Mouse (Mus musculus) MEL (cell line): ENCODE data around the gene Gapt. TPM values are rescaled to one million over a fixed set of nuclear protein-coding genes. Genes with fewer than 3 reads are reported as not detected.

Experiments
- DNase-seq: peaks from one replicate; pipeline ENCODE4 v3.0.0; 2011; ENCODE audit warnings: low read depth, low spot score
- H3K27ac ChIP-seq: 2 replicates; pipeline ENCODE4 v1.5.1; 2012; ENCODE audit warnings: low read depth, mild to moderate bottlenecking, control low read depth, low read length, moderate library complexity; ENCODE audit not compliant: control insufficient read depth
- H3K27me3 ChIP-seq, 2 experiments: fragments of 150-350 bp in 1 of 2; sonication (generic) in 1 of 2; 2 replicates each; pipeline ENCODE4 v1.6.1; 2012; ENCODE audit warnings: low read length in 2 of 2, mild to moderate bottlenecking in 2 of 2, improper control_type of control experiment in 1 of 2, moderate library complexity in 1 of 2; ENCODE audit not compliant: insufficient read depth in 2 of 2, control insufficient read depth in 1 of 2
- H3K36me3 ChIP-seq, 2 experiments: 2 replicates each; pipeline ENCODE4 v1.6.1; 2012 to 2014; ENCODE audit warnings: low read length in 2 of 2, improper control_type of control experiment in 1 of 2, inconsistent platforms in 1 of 2, mild to moderate bottlenecking in 1 of 2; ENCODE audit not compliant: insufficient read depth in 2 of 2, control insufficient read depth in 1 of 2
- H3K4me1 ChIP-seq, 2 experiments: fragments of 150-350 bp in 1 of 2; sonication (generic) in 1 of 2; 2 replicates each; pipeline ENCODE4 v1.6.1; 2012; ENCODE audit warnings: low read length in 2 of 2, improper control_type of control experiment in 1 of 2, mild to moderate bottlenecking in 1 of 2; ENCODE audit not compliant: insufficient read depth in 2 of 2, control insufficient read depth in 1 of 2
- H3K4me3 ChIP-seq, 2 experiments: fragments of 150-350 bp in 1 of 2; sonication (generic) in 1 of 2; 2 replicates each; pipeline ENCODE4 v1.5.1; 2012; ENCODE audit warnings: low read depth in 2 of 2, low read length in 2 of 2, mild to moderate bottlenecking in 2 of 2, moderate library complexity in 2 of 2, control low read depth in 1 of 2, improper control_type of control experiment in 1 of 2; ENCODE audit not compliant: control insufficient read depth in 1 of 2, insufficient read depth in 1 of 2
- H3K79me2 ChIP-seq: 2 replicates; pipeline ENCODE4 v1.6.1; 2012; ENCODE audit warnings: mild to moderate bottlenecking, low read length, moderate library complexity; ENCODE audit not compliant: control insufficient read depth, poor library complexity, insufficient read depth
- H3K9ac ChIP-seq: 2 replicates; pipeline ENCODE4 v1.6.1; 2012; ENCODE audit warnings: low read depth, mild to moderate bottlenecking, control low read depth, low read length, moderate library complexity; ENCODE audit not compliant: control insufficient read depth, poor library complexity, severe bottlenecking
- H3K9me3 ChIP-seq: fragments of 150-350 bp; sonication (generic); replicated peaks from 2 replicates; pipeline ENCODE4 v1.6.1; 2012; ENCODE audit warnings: mild to moderate bottlenecking, low read length, improper control_type of control experiment, moderate library complexity; ENCODE audit not compliant: insufficient read depth
- CHD2 ChIP-seq: IDR thresholded peaks from 2 replicates; pipeline ENCODE4 v1.6.1; 2011; ENCODE audit warnings: low read length, improper control_type of control experiment
- CTCF ChIP-seq, 3 experiments: IDR thresholded peaks in 2 of 3; conservative IDR thresholded peaks in 1 of 3; 2 replicates each; pipeline ENCODE4 v1.5.1; 2011 to 2012; ENCODE audit warnings: low read length in 3 of 3, low read depth in 2 of 3, mild to moderate bottlenecking in 2 of 3, improper control_type of control experiment in 1 of 3, inconsistent platforms in 1 of 3, mixed read lengths in 1 of 3, moderate library complexity in 1 of 3; ENCODE audit not compliant: control insufficient read depth in 1 of 3, insufficient read depth in 1 of 3, poor library complexity in 1 of 3, severe bottlenecking in 1 of 3
- E2F4 ChIP-seq: IDR thresholded peaks from 2 replicates; pipeline ENCODE4 v1.6.1; 2011; ENCODE audit warnings: low read depth, low read length, improper control_type of control experiment, borderline replicate concordance
- ELF1 ChIP-seq: IDR thresholded peaks from 2 replicates; pipeline ENCODE4 v1.6.1; 2014; ENCODE audit warnings: low read depth, mild to moderate bottlenecking, inconsistent platforms, low read length, improper control_type of control experiment, moderate library complexity
- EP300 ChIP-seq, 2 experiments: IDR thresholded peaks; 2 replicates each; pipeline ENCODE4 v1.6.1; 2011; ENCODE audit warnings: improper control_type of control experiment in 2 of 2, low read length in 2 of 2, low read depth in 1 of 2, mild to moderate bottlenecking in 1 of 2
- GABPA ChIP-seq: IDR thresholded peaks from 2 replicates; pipeline ENCODE4 v1.6.1; 2012; ENCODE audit warnings: low read depth, mild to moderate bottlenecking, inconsistent platforms, low read length, improper control_type of control experiment, moderate library complexity
- HCFC1 ChIP-seq: IDR thresholded peaks from 2 replicates; pipeline ENCODE4 v1.6.1; 2012; ENCODE audit warnings: low read depth, mild to moderate bottlenecking, inconsistent platforms, low read length, improper control_type of control experiment, moderate library complexity
- MAFK ChIP-seq: IDR thresholded peaks from 2 replicates; pipeline ENCODE4 v1.6.1; 2011; ENCODE audit warnings: low read depth, mild to moderate bottlenecking, low read length, improper control_type of control experiment, borderline replicate concordance
- MAX ChIP-seq: IDR thresholded peaks from 2 replicates; pipeline ENCODE4 v1.6.1; 2011; ENCODE audit warnings: low read length, improper control_type of control experiment
- MEF2A ChIP-seq: IDR thresholded peaks from 2 replicates; pipeline ENCODE4 v1.6.1; 2014; ENCODE audit warnings: low read depth, mild to moderate bottlenecking, inconsistent platforms, low read length, improper control_type of control experiment; ENCODE audit not compliant: poor library complexity, insufficient replicate concordance, severe bottlenecking; ENCODE audit errors: extremely low read depth
- MXI1 ChIP-seq: IDR thresholded peaks from 2 replicates; pipeline ENCODE4 v1.6.1; 2011; ENCODE audit warnings: mild to moderate bottlenecking, low read depth, low read length, improper control_type of control experiment
- NRF1 ChIP-seq: IDR thresholded peaks from 2 replicates; pipeline ENCODE4 v1.6.1; 2014; ENCODE audit warnings: low read depth, mild to moderate bottlenecking, inconsistent platforms, low read length, improper control_type of control experiment, moderate library complexity; ENCODE audit not compliant: poor library complexity, insufficient read depth, severe bottlenecking
- POLR2A ChIP-seq, 2 experiments: IDR thresholded peaks; 2 replicates each; pipeline ENCODE4 v1.6.1; 2011 to 2012; ENCODE audit warnings: low read length in 2 of 2, mild to moderate bottlenecking in 2 of 2, control low read depth in 1 of 2, improper control_type of control experiment in 1 of 2, low read depth in 1 of 2, moderate library complexity in 1 of 2; ENCODE audit not compliant: control insufficient read depth in 1 of 2, insufficient read depth in 1 of 2, poor library complexity in 1 of 2
- POLR2AphosphoS2 ChIP-seq: IDR thresholded peaks from 2 replicates; pipeline ENCODE4 v1.6.1; 2011; ENCODE audit warnings: low read length, improper control_type of control experiment
- TAL1 ChIP-seq: IDR thresholded peaks from 2 replicates; pipeline ENCODE4 v1.6.1; 2012; ENCODE audit warnings: mild to moderate bottlenecking, inconsistent platforms, low read length, moderate library complexity, mixed read lengths
- TBP ChIP-seq: IDR thresholded peaks from 2 replicates; pipeline ENCODE4 v1.8.0; 2011; ENCODE audit warnings: low read depth, low read length, improper control_type of control experiment
- TCF12 ChIP-seq: IDR thresholded peaks from 2 replicates; pipeline ENCODE4 v1.6.1; 2014; ENCODE audit warnings: low read depth, mild to moderate bottlenecking, inconsistent platforms, low read length, improper control_type of control experiment, moderate library complexity
- ZMIZ1 ChIP-seq: IDR thresholded peaks from 2 replicates; pipeline ENCODE4 v1.6.1; 2012; ENCODE audit warnings: low read depth, mild to moderate bottlenecking, inconsistent platforms, low read length, improper control_type of control experiment, moderate library complexity
- polyA plus RNA-seq, 2 experiments: library from polyadenylated mRNA; stranded (reverse) in 1 of 2; unstranded in 1 of 2; fragments of >175 nt in 1 of 2; fragments of >200 nt in 1 of 2; gene quantifications; 2 replicates each; pipeline versions ENCODE4 v1.2.1 to v1.2.4; 2012; ENCODE audit warnings: low replicate concordance in 2 of 2, low read depth in 1 of 2; ENCODE audit not compliant: insufficient read length in 2 of 2, insufficient read depth in 1 of 2, missing spikeins in 1 of 2
- total RNA-seq: library from RNA; depleted of rRNA; stranded (reverse); fragments of 300-350 nt; gene quantifications from 2 replicates; pipeline ENCODE4 v1.2.3, GENCODE M21; 2012; rRNA removed

Gene Gapt
- total and polyA plus RNA-seq, 3 experiments, result 0.07 to 0.12 TPM; not detected in 1

DNA sequence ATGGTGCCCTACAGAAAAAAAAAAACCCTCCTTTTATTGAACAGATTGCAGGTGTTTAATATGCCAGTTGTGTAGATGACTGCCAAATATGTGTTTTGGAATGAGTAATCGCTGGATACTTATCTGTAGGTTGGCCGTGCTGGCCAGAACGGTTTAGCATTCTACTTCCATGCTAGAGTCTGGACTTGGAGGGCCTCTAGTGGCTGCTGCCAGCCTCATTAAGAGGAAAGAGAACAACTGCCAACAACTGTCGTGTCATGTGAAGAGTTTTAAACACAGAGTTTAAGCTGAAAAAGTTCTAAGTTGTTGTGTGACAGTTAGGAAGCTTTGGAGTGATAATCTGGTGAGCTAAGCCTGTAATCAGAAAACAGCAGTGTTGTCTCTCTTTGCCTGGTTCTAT lies 38.3 kb downstream of the Gapt start (continued):
- TF ChIP-seq TAL1 (no peak), TCF12 (peak; percentile 31; the same call in 1 of the 2 replicates), TBP (no peak), MEF2A (no peak), ZMIZ1 (no peak), MAFK (no peak)
- TF ChIP-seq, all 39 proteins: peak for 8

DNA sequence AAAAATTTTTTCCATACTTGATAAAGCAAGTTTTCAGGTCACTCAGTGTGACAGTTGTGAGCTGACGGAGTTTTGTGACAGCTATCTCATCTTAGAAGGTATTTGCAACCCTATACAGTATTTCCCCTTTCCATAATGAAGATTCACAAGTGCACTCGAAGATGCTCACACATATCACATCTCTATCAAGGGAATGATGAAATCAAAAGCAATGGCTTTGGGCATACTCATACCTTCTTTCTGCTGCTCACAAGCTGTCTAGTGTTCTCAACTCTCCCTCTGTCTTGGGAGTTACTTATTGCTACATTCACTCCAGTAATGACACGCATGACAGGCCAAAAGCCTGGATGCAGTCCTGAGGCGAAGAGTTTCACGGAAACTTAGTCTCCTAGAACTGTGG lies 49.8 kb downstream of the Gapt start:
- Histone ChIP-seq H3K4me3 (no peak overlapping the region), H3K79me2 (no peaks in the 10 kb centered on the region), H3K36me3 (no peaks in the 10 kb centered on the region), H3K9ac (no peak overlapping the region), H3K9me3 (no peaks in the 10 kb centered on the region), H3K27ac (no peak overlapping the region), H3K4me1 (peaks cover 0 to 3% of the 10 kb centered on the region in 2 experiments; a peak in 1 of 4 replicates), H3K27me3 (no peaks in the 10 kb centered on the region)
- TF ChIP-seq MXI1, result no peak
- no peak for TF ChIP-seq POLR2AphosphoS2
- no peak for TF ChIP-seq CTCF (IDR thresholded peaks at IDR 0.05 in 2 of 3, conservative IDR thresholded peaks at IDR 0.05 in 1 of 3; ENCODE audit: control insufficient read depth in 1 of 3, insufficient read depth in 1 of 3, low read depth in 2 of 3, low read length in 3 of 3, poor library complexity in 1 of 3, severe bottlenecking in 1 of 3)
- TF ChIP-seq ELF1, result no peak
- no peak for TF ChIP-seq MAX
- no peak for TF ChIP-seq MAFK
- no peak for TF ChIP-seq EP300 (IDR thresholded peaks at IDR 0.05; ENCODE audit: low read depth in 1 of 2, low read length in 2 of 2)
- TF ChIP-seq E2F4, result no peak
- no peak for TF ChIP-seq HCFC1
- no peak for TF ChIP-seq GABPA
- no peak for TF ChIP-seq NRF1
- no peak for TF ChIP-seq POLR2A (IDR thresholded peaks at IDR 0.05; ENCODE audit: control insufficient read depth in 1 of 2, insufficient read depth in 1 of 2, low read depth in 1 of 2, low read length in 2 of 2, poor library complexity in 1 of 2)
- no peak for TF ChIP-seq ZMIZ1
- no peak for TF ChIP-seq CHD2
- DNase-seq, result no peak

Other genes with a start within 250 kb of the Gapt start
- not detected in 2 replicates for gene Rab3c, start 76.2 kb downstream of the Gapt start, total RNA-seq
- not detected for gene Rab3c, start 76.2 kb downstream of the Gapt start, polyA plus RNA-seq
- gene Plk2, start 37.8 kb upstream of the Gapt start, total RNA-seq, result not detected in 2 replicates
- gene Plk2, start 37.8 kb upstream of the Gapt start, polyA plus RNA-seq, result not detected